Mouse (Mus musculus) intestine, embryonic 14.5 days (tissue): ENCODE results near the gene Cdh4. TPM values are rescaled to one million over a fixed set of nuclear protein-coding genes. Genes with fewer than 3 reads are reported as not detected.

Experiments
- ATAC-seq: fragments of 200-750 bp; cut with Nextera tagmentation; replicated peaks from 2 replicates; pipeline ENCODE4 v1.8.0; 2017; ENCODE audit warnings: low read depth, moderate number of reproducible peaks, moderate TSS enrichment, moderate library complexity; ENCODE audit not compliant: low FRiP score, low TSS enrichment
- DNase-seq: peaks from one replicate; pipeline ENCODE4 v3.0.0-alpha.2; 2018; ENCODE audit warnings: low spot score
- H3K27ac ChIP-seq: fragments of 300-500 bp; sonication (generic); 2 replicates; pipeline ENCODE4 v1.5.1; 2014; ENCODE audit warnings: low read depth, mild to moderate bottlenecking, control low read depth
- H3K27me3 ChIP-seq: fragments of 300-500 bp; sonication (generic); replicated peaks from 2 replicates; pipeline ENCODE4 v1.6.1; 2014; ENCODE audit warnings: low read length, control low read depth; ENCODE audit not compliant: control insufficient read depth, insufficient read depth
- H3K36me3 ChIP-seq: fragments of 300-500 bp; sonication (generic); 2 replicates; pipeline ENCODE4 v1.6.1; 2014; ENCODE audit warnings: low read length, control low read depth; ENCODE audit not compliant: control insufficient read depth, insufficient read depth
- H3K4me1 ChIP-seq: fragments of 300-500 bp; sonication (generic); replicated peaks from 2 replicates; pipeline ENCODE4 v1.6.1; 2014; ENCODE audit warnings: low read length, control low read depth, mixed read lengths; ENCODE audit not compliant: control insufficient read depth, insufficient read depth
- H3K4me2 ChIP-seq: fragments of 300-500 bp; sonication (generic); 2 replicates; pipeline ENCODE4 v1.6.1; 2014; ENCODE audit warnings: low read length
- H3K4me3 ChIP-seq: fragments of 300-500 bp; sonication (generic); 2 replicates; pipeline ENCODE4 v1.5.1; 2014; ENCODE audit warnings: low read depth, low read length, control low read depth, mixed read lengths
- H3K9ac ChIP-seq: fragments of 300-500 bp; sonication (generic); 2 replicates; pipeline ENCODE4 v1.6.1; 2014; ENCODE audit warnings: mild to moderate bottlenecking, low read length
- H3K9me3 ChIP-seq: fragments of 300-500 bp; sonication (generic); 2 replicates; pipeline ENCODE4 v1.6.1; 2016; ENCODE audit warnings: low read length, control low read depth; ENCODE audit not compliant: control insufficient read depth
- WGBS: fragments of 180-500 bp; shearing (Covaris S2); extraction: QIAGEN DNeasy Blood & Tissue Kit; methylation state at CpG from one replicate; pipeline ENCODE4 v1.1.7; 2014; 5-methylcytosine and 5-hydroxymethylcytosine counted together
- polyA plus RNA-seq: library from polyadenylated mRNA; unstranded; fragments of >200 nt; fragmentation: Nextera tagmentation; extraction: Ambion mirVana; gene quantifications from 2 replicates; pipeline ENCODE4 v1.2.1, GENCODE M21; 2014

Gene Cdh4
- polyA plus RNA-seq, 1 experiment from 2014 or later, result 1.8 TPM

DNA sequence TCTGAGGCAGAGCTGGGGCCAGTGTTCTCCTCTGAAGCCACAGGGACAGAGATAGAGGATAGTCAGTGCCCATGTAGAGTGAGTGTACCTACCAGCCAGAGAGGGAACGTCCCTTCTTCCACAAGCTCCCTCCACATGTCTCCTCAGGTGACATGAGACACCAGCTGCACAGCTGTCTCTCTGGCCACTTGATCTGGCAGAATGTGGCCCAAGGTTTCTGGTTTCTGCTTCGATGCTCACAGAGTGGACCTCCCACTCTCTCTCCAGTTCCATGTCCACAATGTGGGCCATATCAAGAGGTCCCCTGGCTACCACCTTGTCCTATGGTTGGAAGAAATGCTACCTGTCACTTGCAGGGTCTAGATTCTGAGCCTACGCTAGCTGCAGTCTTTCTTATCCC is 448.8 kb downstream of the Cdh4 start:
- no peaks in the 10 kb centered on the region for H3K36me3 ChIP-seq
- WGBS, result 75% methylated on average over 3 of the region's 3 CpGs
- ATAC-seq (no peak), DNase-seq (no peak)
- no peak overlapping the region for H3K4me2 ChIP-seq
- no peaks in the 10 kb centered on the region for H3K27me3 ChIP-seq
- no peak overlapping the region for H3K27ac ChIP-seq
- no peaks in the 10 kb centered on the region for H3K4me1 ChIP-seq
- H3K9ac ChIP-seq, result no peak overlapping the region
- no peak overlapping the region for H3K4me3 ChIP-seq
- H3K9me3 ChIP-seq, result no peaks in the 10 kb centered on the region

DNA sequence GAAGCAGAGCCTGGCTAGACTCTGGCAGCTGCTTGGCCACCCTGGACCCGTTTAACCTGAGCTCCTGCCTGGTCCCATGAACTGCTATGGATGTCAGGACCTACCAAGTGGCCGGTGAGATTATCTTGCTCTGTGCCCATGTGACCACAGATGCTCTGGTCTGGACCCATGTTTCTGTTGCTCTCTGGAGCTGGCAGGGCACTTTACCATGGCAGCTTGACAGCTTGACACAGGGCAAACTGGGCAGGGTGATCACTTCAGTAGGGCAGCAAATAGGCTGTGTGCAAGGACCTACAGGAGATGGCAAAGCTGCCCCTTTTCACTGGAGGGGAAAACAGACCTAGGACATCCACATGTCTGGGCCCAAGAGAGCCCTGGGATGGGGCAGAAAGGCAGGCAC is 454.7 kb downstream of the Cdh4 start:
- no peaks in the 10 kb centered on the region for H3K36me3 ChIP-seq
- H3K4me2 ChIP-seq, result no peak overlapping the region
- H3K4me1 ChIP-seq, result no peaks in the 10 kb centered on the region
- H3K9ac ChIP-seq, result no peak overlapping the region
- H3K27me3 ChIP-seq, result no peaks in the 10 kb centered on the region
- no peak overlapping the region for H3K4me3 ChIP-seq
- no peak overlapping the region for H3K27ac ChIP-seq
- ATAC-seq (no peak), DNase-seq (no peak)
- H3K9me3 ChIP-seq, result no peaks in the 10 kb centered on the region
- 80% methylated on average over 2 of the region's 2 CpGs for WGBS

DNA sequence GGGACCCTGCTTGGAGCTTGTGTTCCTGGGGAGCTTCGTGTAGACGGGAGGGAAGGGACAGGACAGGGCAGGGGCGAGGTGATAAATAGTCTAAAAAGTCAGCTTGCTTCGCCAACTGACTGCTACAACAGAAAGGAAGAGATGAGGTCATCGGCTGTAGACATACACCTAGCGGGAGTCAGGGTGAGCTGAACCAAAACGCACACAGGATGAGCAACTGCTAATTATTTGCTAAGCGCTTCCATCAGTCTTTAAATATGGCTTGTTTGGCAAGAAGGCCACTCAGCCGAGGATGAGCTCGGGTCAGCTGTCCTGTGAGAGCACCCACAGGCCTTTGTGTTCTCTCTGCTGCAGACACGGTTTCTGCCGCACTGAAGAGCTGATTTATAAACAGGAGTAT is 470.7 kb downstream of the Cdh4 start:
- no peaks in the 10 kb centered on the region for H3K27me3 ChIP-seq
- H3K36me3 ChIP-seq, result peaks cover 65% of the 10 kb centered on the region
- no peak overlapping the region for H3K9ac ChIP-seq
- no peaks in the 10 kb centered on the region for H3K9me3 ChIP-seq
- ATAC-seq, result no peak
- 51% methylated on average over 12 of the region's 12 CpGs for WGBS
- no peak overlapping the region for H3K4me3 ChIP-seq
- H3K4me2 ChIP-seq, result no peak overlapping the region
- no peak for DNase-seq
- H3K4me1 ChIP-seq, result no peaks in the 10 kb centered on the region
- no peak overlapping the region for H3K27ac ChIP-seq

DNA sequence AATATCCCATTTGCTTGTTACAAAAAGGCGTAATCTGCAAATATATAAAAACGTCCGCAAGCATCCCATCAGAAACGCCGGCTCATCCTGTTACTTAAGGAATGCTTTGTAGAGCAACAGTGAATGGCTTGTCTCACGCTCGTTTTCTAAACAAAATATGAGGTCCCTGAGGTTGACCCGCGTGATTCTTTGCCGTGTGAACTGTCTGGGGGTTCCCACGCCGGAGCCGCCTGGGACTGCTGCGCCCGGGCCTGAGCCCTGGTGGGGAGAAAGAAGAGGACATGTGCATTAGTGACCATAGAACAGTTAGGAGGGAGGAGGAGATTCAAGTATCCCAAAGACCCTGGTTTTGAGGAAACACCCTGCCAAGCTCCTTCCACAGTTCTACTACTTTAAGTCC is 471.1 kb downstream of the Cdh4 start:
- peaks cover 65% of the 10 kb centered on the region for H3K36me3 ChIP-seq
- H3K9me3 ChIP-seq, result no peaks in the 10 kb centered on the region
- no peaks in the 10 kb centered on the region for H3K4me1 ChIP-seq
- no peaks in the 10 kb centered on the region for H3K27me3 ChIP-seq
- no peak overlapping the region for H3K27ac ChIP-seq
- no peak overlapping the region for H3K4me3 ChIP-seq
- 74% methylated on average over 15 of the region's 15 CpGs for WGBS
- no peak for ATAC-seq
- no peak overlapping the region for H3K4me2 ChIP-seq
- no peak overlapping the region for H3K9ac ChIP-seq
- no peak for DNase-seq

- Histone ChIP-seq H3K36me3 (peaks cover 65% of the 10 kb centered on the region), H3K27ac (no peak overlapping the region)
- 79% methylated on average over 2 of the region's 2 CpGs for WGBS
Observed at GRCm38 (mm10) chr2:179914246-179914645, 472.0 kb downstream of the Cdh4 start.

DNA sequence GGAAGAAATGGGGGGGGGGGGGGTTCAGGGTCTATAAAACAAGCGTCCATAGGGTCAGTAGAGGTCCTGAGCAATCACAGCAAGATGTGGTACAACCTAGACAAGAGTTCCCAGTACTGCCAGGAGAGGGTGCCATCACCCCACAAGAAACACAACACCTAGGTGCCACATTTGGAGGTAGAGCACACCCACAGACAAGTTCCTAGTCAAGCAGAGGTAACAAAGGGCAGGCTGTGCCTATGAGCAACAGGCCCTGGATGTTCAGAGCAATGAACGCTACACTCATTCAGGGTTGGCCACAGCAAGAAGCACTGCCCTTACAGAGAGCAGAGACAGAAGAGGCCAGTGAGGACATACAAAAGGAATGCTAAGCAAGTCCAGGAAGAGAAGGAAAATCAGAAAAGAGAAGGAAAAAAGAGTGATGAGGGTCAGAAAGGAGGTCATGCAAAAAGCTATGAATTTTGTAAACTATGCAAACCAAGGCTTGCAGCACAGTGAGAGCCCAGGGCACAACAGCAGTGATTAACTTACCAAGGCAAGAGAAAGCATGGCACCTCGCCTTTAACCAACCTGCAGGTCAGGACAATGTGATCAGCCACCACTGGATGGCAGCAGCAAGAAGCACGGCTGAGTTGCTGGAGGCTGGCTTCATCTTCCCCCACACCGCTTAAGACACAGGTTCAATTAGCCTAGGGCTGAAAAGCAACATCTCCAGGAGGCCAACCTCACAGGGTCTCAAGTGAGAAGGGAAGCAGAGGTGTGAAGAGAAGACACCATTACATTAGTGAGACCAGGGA is 474.8 kb downstream of the Cdh4 start:
- 23% methylated on average over 5 of the region's 5 CpGs for WGBS
- no peak overlapping the region for H3K9ac ChIP-seq
- DNase-seq (peak; percentile 77), ATAC-seq (peak; percentile 34; the same call in 1 of the 2 replicates)
- H3K4me1 ChIP-seq, result no peaks in the 10 kb centered on the region
- 0 out of 2 replicates have a peak, but pooled peaks cover 5% of the 10 kb centered on the region for H3K9me3 ChIP-seq
- no peak overlapping the region for H3K4me3 ChIP-seq
- peaks cover 74% of the 10 kb centered on the region for H3K36me3 ChIP-seq
- no peak overlapping the region for H3K4me2 ChIP-seq
- H3K27me3 ChIP-seq, result no peaks in the 10 kb centered on the region
- H3K27ac ChIP-seq, result no peak overlapping the region

More at GRCm38 (mm10) chr2:179914246-179914645, 472.0 kb downstream of the Cdh4 start:
- Histone ChIP-seq H3K9ac (no peak overlapping the region), H3K4me1 (no peaks in the 10 kb centered on the region), H3K4me3 (no peak overlapping the region), H3K27me3 (no peaks in the 10 kb centered on the region), H3K4me2 (no peak overlapping the region), H3K9me3 (no peaks in the 10 kb centered on the region)
- DNase-seq, result no peak
- no peak for ATAC-seq

DNA sequence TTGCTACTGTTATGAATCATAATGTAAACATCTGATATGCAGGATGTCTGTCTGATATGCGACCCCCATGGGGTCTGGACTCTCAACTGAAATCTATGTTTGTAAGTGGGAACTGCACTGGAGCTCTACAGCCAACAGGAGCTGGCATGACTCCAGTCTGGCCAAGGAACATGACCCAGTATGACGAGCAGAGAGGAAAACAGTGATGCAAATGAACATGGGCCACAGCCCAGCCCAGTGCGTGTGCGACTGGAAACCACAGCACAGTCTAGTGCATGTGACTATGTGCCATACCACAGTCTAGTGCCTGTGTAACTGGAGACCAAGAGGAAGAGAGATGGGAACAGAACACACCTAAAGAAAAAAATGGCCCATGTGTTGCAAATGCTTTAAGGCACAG is 477.8 kb downstream of the Cdh4 start:
- H3K9me3 ChIP-seq, result 0 out of 2 replicates have a peak, but pooled peaks cover 5% of the 10 kb centered on the region
- H3K4me2 ChIP-seq, result no peak overlapping the region
- DNase-seq (no peak), ATAC-seq (no peak)
- no peak overlapping the region for H3K9ac ChIP-seq
- WGBS, result 75% methylated on average over 4 of the region's 4 CpGs
- no peak overlapping the region for H3K4me3 ChIP-seq
- no peak overlapping the region for H3K27ac ChIP-seq
- peaks cover 71% of the 10 kb centered on the region for H3K36me3 ChIP-seq
- no peaks in the 10 kb centered on the region for H3K27me3 ChIP-seq
- no peaks in the 10 kb centered on the region for H3K4me1 ChIP-seq

DNA sequence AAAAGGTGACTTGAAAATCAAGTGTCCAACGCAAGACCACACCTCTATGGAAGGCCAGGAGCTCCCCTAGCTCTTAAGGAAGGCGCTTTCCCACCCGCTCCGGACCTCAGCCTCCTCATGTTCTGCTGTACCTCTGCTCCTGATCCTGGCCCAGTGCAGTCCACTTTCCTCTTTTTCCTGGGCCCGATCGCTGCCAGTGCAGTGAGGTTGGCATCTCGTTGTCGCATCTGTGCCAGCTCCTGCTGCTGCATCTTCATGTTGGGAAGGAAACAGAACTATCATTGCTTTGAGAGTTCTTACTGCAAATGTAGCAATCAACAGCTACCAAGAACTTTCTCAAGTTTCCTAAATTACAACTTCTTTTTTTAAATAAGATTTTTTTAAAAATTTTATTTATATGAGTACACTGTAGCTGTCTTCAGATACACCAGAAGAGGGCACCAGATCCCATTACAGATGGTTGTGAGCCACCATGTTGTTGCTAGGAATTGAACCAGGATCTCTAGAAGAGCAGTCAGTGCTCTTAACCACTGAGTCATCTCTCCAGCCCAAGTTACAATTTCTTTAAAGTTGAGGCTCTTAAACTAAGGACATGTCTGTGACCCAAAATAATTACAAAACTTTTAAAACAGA is 478.9 kb downstream of the Cdh4 start:
- no peak for DNase-seq
- H3K4me2 ChIP-seq, result no peak overlapping the region
- no peak overlapping the region for H3K4me3 ChIP-seq
- WGBS, result 93% methylated on average over 8 of the region's 8 CpGs
- H3K9me3 ChIP-seq, result 0 out of 2 replicates have a peak, but pooled peaks cover 5% of the 10 kb centered on the region
- no peak overlapping the region for H3K27ac ChIP-seq
- H3K27me3 ChIP-seq, result no peaks in the 10 kb centered on the region
- no peak overlapping the region for H3K9ac ChIP-seq
- ATAC-seq, result no peak
- H3K4me1 ChIP-seq, result no peaks in the 10 kb centered on the region
- H3K36me3 ChIP-seq, result peaks cover 70% of the 10 kb centered on the region
